Mouse (Mus musculus): ENCODE data around the gene Klk4.

Gene Klk4

GRCm38 (mm10) chr7:43919559-43920451 lies 38.8 kb downstream of the Klk4 start:
- DNase-seq (ENCODE audit: low spot score in 2 of 2), result peak; percentile 74 to 76

- no peak for DNase-seq (ENCODE audit: low spot score in 2 of 2)
Observed at GRCm38 (mm10) chr7:43920582-43920981, 39.6 kb downstream of the Klk4 start.

GRCm38 (mm10) chr7:43921087-43921486 lies 40.1 kb downstream of the Klk4 start:
- no peak for DNase-seq (ENCODE audit: low spot score in 2 of 2)

- no peak for DNase-seq (ENCODE audit: low spot score in 2 of 2)
Observed at GRCm38 (mm10) chr7:43921941-43922340, 41.0 kb downstream of the Klk4 start.

- DNase-seq (ENCODE audit: low spot score in 2 of 2), result no peak
Observed at GRCm38 (mm10) chr7:43925985-43926384, 45.0 kb downstream of the Klk4 start.

GRCm38 (mm10) chr7:43928521-43928920 lies 47.6 kb downstream of the Klk4 start:
- DNase-seq (ENCODE audit: low spot score in 2 of 2), result no peak

GRCm38 (mm10) chr7:43932337-43932736 lies 51.4 kb downstream of the Klk4 start:
- DNase-seq (ENCODE audit: low spot score in 2 of 2), result no peak

GRCm38 (mm10) chr7:43933440-43933839 lies 52.5 kb downstream of the Klk4 start, which contains the start of gene Klk15:
Gene Klk15, plus strand, starts transcription at chr7:43933740.
- no peak for DNase-seq (ENCODE audit: low spot score in 2 of 2)

- no peak for DNase-seq (ENCODE audit: low spot score in 2 of 2)
Observed at GRCm38 (mm10) chr7:43934747-43935146, 53.8 kb downstream of the Klk4 start.
